Mouse (Mus musculus): Measurements from ENCODE around the gene Rab1b.

- no peak for TF ChIP-seq CTCF (IDR thresholded peaks at IDR 0.05; ENCODE audit: control insufficient read depth, insufficient read depth, insufficient replicate concordance, low read depth, low read length)
- no peak for TF ChIP-seq POLR2A (IDR thresholded peaks at IDR 0.05; ENCODE audit: control insufficient read depth, low read depth, low read length)
These were observed 24.3 kb downstream of the Rab1b start for GRCm38 (mm10) chr19:5082596-5082995.
